Mouse (Mus musculus) liver, embryonic 14.5 days (tissue): ENCODE measurements around the gene Bcl2l1.

ENCODE experiments used
- CTCF ChIP-seq: IDR thresholded peaks from 2 replicates; pipeline ENCODE4 v1.5.1; 2016; ENCODE audit warnings: antibody characterized with exemption, low read depth, control low read depth
- EP300 ChIP-seq: IDR thresholded peaks from 2 replicates; pipeline ENCODE4 v1.6.1; 2016; ENCODE audit warnings: antibody characterized with exemption, low read depth

GRCm38 (mm10) chr2:152808178-152808577 lies 23.4 kb downstream of the Bcl2l1 start:
- no peak for TF ChIP-seq CTCF
- no peak for TF ChIP-seq EP300
